In genomic region chr5:107144263-107144843, GRCm38 (mm10) we compare ENCODE assay signal across 14 mouse cellular contexts.
DNase-seq lines count a peak whose midpoint lies in the region; ATAC-seq and TF ChIP-seq lines count a peak whose summit lies in the region.
"Had no signal": no experiment of that assay in that cellular context is flagged by ENCODE, and none has a peak within 500 bp of the region (broad histone marks: within the 10 kb centered on the region; RNA-seq: fewer than 3 reads in every experiment).

No protein-coding gene starts in this region.

- H3K36me3 ChIP-seq in heart, embryonic 13.5 days: peaks cover 29% of the 10 kb centered on the region
- no peaks in the 10 kb centered on the region for H3K36me3 ChIP-seq in liver, embryonic 15.5 days (replicated peaks)
- H3K36me3 ChIP-seq in liver, embryonic 11.5 days (ENCODE audit: control insufficient read depth, insufficient read depth, low read length): peaks cover 5% of the 10 kb centered on the region; the same call in 1 of the 2 replicates
- no peaks in the 10 kb centered on the region for H3K36me3 ChIP-seq in myocyte (ENCODE audit: control insufficient read depth, insufficient read depth)
- peaks cover 6% of the 10 kb centered on the region for H3K36me3 ChIP-seq in stomach, postnatal 0 days (ENCODE audit: control insufficient read depth, insufficient read depth, low read length)

- DNase-seq in heart, postnatal 4 days: no peak
- DNase-seq in liver, embryonic 11.5 days (ENCODE audit: low spot score): no peak
- peak; percentile 46 for DNase-seq in mesoderm, embryonic 11.5 days (ENCODE audit: low read depth, low spot score)
- no peak for DNase-seq in stomach, postnatal 0 days (ENCODE audit: low spot score)
- DNase-seq: cerebellum, adult 9-11 months; kidney, postnatal 14 days; lung, embryonic 14.5 days had no signal

- no peak overlapping the region for H3K4me3 ChIP-seq in heart, embryonic 13.5 days
- no peak overlapping the region for H3K4me3 ChIP-seq in liver, embryonic 15.5 days (replicated peaks)
- no peak overlapping the region for H3K4me3 ChIP-seq in liver, embryonic 11.5 days (ENCODE audit: low read depth, low read length)
- H3K4me3 ChIP-seq in myocyte: no peak overlapping the region
- H3K4me3 ChIP-seq in stomach, postnatal 0 days (ENCODE audit: low read depth, low read length): no peak overlapping the region
- H3K4me3 ChIP-seq: embryonic facial prominence, embryonic 13.5 days; heart, embryonic 12.5 days; stomach, embryonic 15.5 days had no signal

- H3K4me1 ChIP-seq in heart, embryonic 13.5 days: peaks cover 52% of the 10 kb centered on the region
- H3K4me1 ChIP-seq in liver, embryonic 15.5 days (replicated peaks): peaks cover 59% of the 10 kb centered on the region
- H3K4me1 ChIP-seq in liver, embryonic 11.5 days (replicated peaks; ENCODE audit: control insufficient read depth, insufficient read depth, low read length): peaks cover 30% of the 10 kb centered on the region
- no peaks in the 10 kb centered on the region for H3K4me1 ChIP-seq in stomach, postnatal 0 days (replicated peaks; ENCODE audit: control insufficient read depth, insufficient read depth)

- 59% methylated on average over 9 of the region's 9 CpGs for WGBS in heart, embryonic 13.5 days
- 75% methylated on average over 9 of the region's 9 CpGs for WGBS in liver, embryonic 15.5 days (ENCODE audit: insufficient replicate concordance)
- WGBS in liver, embryonic 11.5 days: 72% methylated on average over 9 of the region's 9 CpGs
- 63% methylated on average over 9 of the region's 9 CpGs for WGBS in stomach, postnatal 0 days

- H3K79me2 ChIP-seq in myocyte (ENCODE audit: control insufficient read depth, insufficient read depth): no peaks in the 10 kb centered on the region

- no peak for TF ChIP-seq CTCF in stomach, postnatal 0 days (IDR thresholded peaks at IDR 0.05; ENCODE audit: low read depth)

- H3ac ChIP-seq in myocyte (ENCODE audit: control insufficient read depth, insufficient read length): no peak overlapping the region

- no peak overlapping the region for H3K27ac ChIP-seq in heart, embryonic 13.5 days (replicated peaks)
- H3K27ac ChIP-seq in liver, embryonic 15.5 days (replicated peaks): 0 out of 2 replicates have a peak overlapping the region, but pooled peaks have one; percentile 49
- no peak overlapping the region; the same call in 1 of the 2 replicates for H3K27ac ChIP-seq in liver, embryonic 11.5 days (ENCODE audit: low read depth, low read length)
- H3K27ac ChIP-seq in stomach, postnatal 0 days (replicated peaks): no peak overlapping the region
- H3K27ac ChIP-seq: embryonic facial prominence, embryonic 13.5 days; stomach, embryonic 15.5 days had no signal

- H3K9ac ChIP-seq in heart, embryonic 13.5 days: peak overlapping the region; percentile 7; the same call in 1 of the 2 replicates
- no peak overlapping the region for H3K9ac ChIP-seq in liver, embryonic 15.5 days
- H3K9ac ChIP-seq in liver, embryonic 11.5 days (ENCODE audit: low read depth, low read length): no peak overlapping the region
- no peak overlapping the region for H3K9ac ChIP-seq in stomach, postnatal 0 days (ENCODE audit: low read length)
- H3K9ac ChIP-seq: embryonic facial prominence, embryonic 13.5 days; heart, embryonic 12.5 days; lung, embryonic 14.5 days; stomach, embryonic 15.5 days had no signal

- H3K27me3 ChIP-seq in heart, embryonic 13.5 days (replicated peaks): no peaks in the 10 kb centered on the region
- H3K27me3 ChIP-seq in liver, embryonic 15.5 days: no peaks in the 10 kb centered on the region
- H3K27me3 ChIP-seq in liver, embryonic 11.5 days (replicated peaks; ENCODE audit: control insufficient read depth, insufficient read depth, low read length): no peaks in the 10 kb centered on the region
- H3K27me3 ChIP-seq in myocyte (ENCODE audit: control insufficient read depth, insufficient read depth, insufficient read length): peaks cover 8% of the 10 kb centered on the region
- H3K27me3 ChIP-seq in stomach, postnatal 0 days (ENCODE audit: control insufficient read depth, insufficient read depth, low read length): no peaks in the 10 kb centered on the region
- H3K27me3 ChIP-seq: embryonic facial prominence, embryonic 13.5 days; heart, embryonic 12.5 days; stomach, embryonic 15.5 days had no signal

- no peaks in the 10 kb centered on the region for H3K9me3 ChIP-seq in heart, embryonic 13.5 days
- H3K9me3 ChIP-seq in liver, embryonic 15.5 days (replicated peaks): no peaks in the 10 kb centered on the region
- H3K9me3 ChIP-seq in liver, embryonic 11.5 days (ENCODE audit: control insufficient read depth, low read length): no peaks in the 10 kb centered on the region
- H3K9me3 ChIP-seq in stomach, postnatal 0 days (ENCODE audit: control insufficient read depth, low read length): no peaks in the 10 kb centered on the region
- H3K9me3 ChIP-seq: embryonic facial prominence, embryonic 13.5 days; heart, embryonic 12.5 days; stomach, embryonic 15.5 days had no signal

- no peak for TF ChIP-seq POLR2A in myocyte (IDR thresholded peaks at IDR 0.05; ENCODE audit: insufficient read length, low read depth)

- no peak for ATAC-seq in heart, embryonic 13.5 days (ENCODE audit: extremely low read depth, insufficient number of reproducible peaks, low FRiP score, low TSS enrichment)
- no peak for ATAC-seq in liver, embryonic 15.5 days (ENCODE audit: insufficient read depth)
- ATAC-seq in liver, embryonic 11.5 days (replicated peaks; ENCODE audit: low FRiP score): no peak
- no peak for ATAC-seq in stomach, postnatal 0 days (ENCODE audit: low FRiP score, low TSS enrichment)
- ATAC-seq: inflammation-experienced regulatory T-cells, adult 6 months had no signal

- TF ChIP-seq EP300 in stomach, postnatal 0 days (optimal IDR thresholded peaks at IDR 0.05): no peak

- H3K4me2 ChIP-seq in heart, embryonic 13.5 days: no peak overlapping the region
- no peak overlapping the region for H3K4me2 ChIP-seq in liver, embryonic 15.5 days
- H3K4me2 ChIP-seq in liver, embryonic 11.5 days: no peak overlapping the region
- H3K4me2 ChIP-seq in myocyte (ENCODE audit: low read depth): peak overlapping the region; percentile 4
- no peak overlapping the region for H3K4me2 ChIP-seq in stomach, postnatal 0 days (replicated peaks; ENCODE audit: low read depth)
- H3K4me2 ChIP-seq: embryonic facial prominence, embryonic 13.5 days; heart, embryonic 12.5 days; lung, embryonic 14.5 days; stomach, embryonic 15.5 days had no signal

TF ChIP-seq in myocyte, 11 proteins besides CTCF, POLR2A, EP300 and RAD21:
- TF ChIP-seq TCF3 (IDR thresholded peaks at IDR 0.05; ENCODE audit: insufficient read length, low read depth): no peak
- no peak for TF ChIP-seq POLR2AphosphoS2 (IDR thresholded peaks at IDR 0.05; ENCODE audit: insufficient read length, low read depth)
- peak; percentile 5 for TF ChIP-seq TCF12 (IDR thresholded peaks at IDR 0.05; ENCODE audit: insufficient read depth, poor library complexity, severe bottlenecking)
- TF ChIP-seq USF1 (IDR thresholded peaks at IDR 0.05; ENCODE audit: low read depth): no peak
- no peak for TF ChIP-seq MYOG (IDR thresholded peaks at IDR 0.05; ENCODE audit: control insufficient read depth in 1 of 3, insufficient read depth in 1 of 3, insufficient read length in 2 of 3, low read depth in 2 of 3)
- peak in 2 of 3 experiments; percentile 37 to 69 for TF ChIP-seq MYOD1 (IDR thresholded peaks at IDR 0.05; ENCODE audit: control insufficient read depth in 1 of 3, insufficient read length in 2 of 3, low read depth in 2 of 3)
